Mouse (Mus musculus) thymus, postnatal 14 days (tissue): ENCODE results near the gene Myh11.
A peak's percentile ranks its signal among the peaks of the same experiment; 100 is the strongest.

ENCODE experiments used
- DNase-seq: peaks from one replicate; pipeline ENCODE4 v3.0.0; 2021

The Myh11 gene

GRCm38 (mm10) chr16:14291223-14291622 is at the start of gene Myh11:
Gene Myh11 (minus strand): TSS chr16:14291372.
- peak; percentile 38 for DNase-seq

GRCm38 (mm10) chr16:14328156-14328555 is 37.0 kb upstream of the Myh11 start:
- DNase-seq, result no peak

- no peak for DNase-seq
Measured at GRCm38 (mm10) chr16:14320494-14320893, 29.3 kb upstream of the Myh11 start.

GRCm38 (mm10) chr16:14319681-14320080 is 28.5 kb upstream of the Myh11 start:
- DNase-seq, result no peak

- peak; percentile 95 for DNase-seq
Measured at GRCm38 (mm10) chr16:14316884-14317876, 26.0 kb upstream of the Myh11 start, which contains the start of gene Fopnl. Gene Fopnl (minus strand): TSS chr16:14317405.

GRCm38 (mm10) chr16:14312914-14313313 is 21.7 kb upstream of the Myh11 start:
- no peak for DNase-seq

- DNase-seq, result peak; percentile 60
Measured at GRCm38 (mm10) chr16:14311371-14311770, 20.2 kb upstream of the Myh11 start.

GRCm38 (mm10) chr16:14309833-14310232 is 18.7 kb upstream of the Myh11 start:
- DNase-seq, result no peak

GRCm38 (mm10) chr16:14308245-14309073 is 17.3 kb upstream of the Myh11 start:
- DNase-seq, result no peak

- DNase-seq, result no peak
Measured at GRCm38 (mm10) chr16:14307373-14307772, 16.2 kb upstream of the Myh11 start.

- no peak for DNase-seq
Measured at GRCm38 (mm10) chr16:14306451-14306850, 15.3 kb upstream of the Myh11 start.

GRCm38 (mm10) chr16:14304791-14305190 is 13.6 kb upstream of the Myh11 start:
- DNase-seq, result no peak

- DNase-seq, result no peak
Measured at GRCm38 (mm10) chr16:14303676-14304075, 12.5 kb upstream of the Myh11 start.

GRCm38 (mm10) chr16:14303148-14303547 is 12.0 kb upstream of the Myh11 start:
- DNase-seq, result no peak

- DNase-seq, result no peak
Measured at GRCm38 (mm10) chr16:14298461-14298860, 7.3 kb upstream of the Myh11 start.

GRCm38 (mm10) chr16:14297746-14298145 is 6.6 kb upstream of the Myh11 start:
- DNase-seq, result no peak

- DNase-seq, result no peak
Measured at GRCm38 (mm10) chr16:14297137-14297536, 6.0 kb upstream of the Myh11 start.

- DNase-seq, result no peak
Measured at GRCm38 (mm10) chr16:14296544-14297124, 5.5 kb upstream of the Myh11 start.

- no peak for DNase-seq
Measured at GRCm38 (mm10) chr16:14295291-14295690, 4.1 kb upstream of the Myh11 start.

GRCm38 (mm10) chr16:14292205-14293199 is 1.3 kb upstream of the Myh11 start:
- no peak for DNase-seq

- no peak for DNase-seq
Measured at GRCm38 (mm10) chr16:14272374-14272965, 18.7 kb downstream of the Myh11 start.
